Mouse (Mus musculus) ES-E14 (cell line): Measurements from ENCODE around the gene Pdia2.

ENCODE experiments used
- CHD2 ChIP-seq: IDR thresholded peaks from 2 replicates; pipeline ENCODE4 v1.6.1; 2014; ENCODE audit warnings: mild to moderate bottlenecking, low read depth, low read length, inconsistent platforms
- ZNF384 ChIP-seq: IDR thresholded peaks from 2 replicates; pipeline ENCODE4 v1.6.1; 2012; ENCODE audit warnings: low read depth, low read length, inconsistent platforms

GRCm38 (mm10) chr17:26198892-26199291, at the start of gene Pdia2:
- TF ChIP-seq ZNF384 (no peak), CHD2 (no peak)
